Mouse (Mus musculus): ENCODE results near the gene Gstm3.

DNA sequence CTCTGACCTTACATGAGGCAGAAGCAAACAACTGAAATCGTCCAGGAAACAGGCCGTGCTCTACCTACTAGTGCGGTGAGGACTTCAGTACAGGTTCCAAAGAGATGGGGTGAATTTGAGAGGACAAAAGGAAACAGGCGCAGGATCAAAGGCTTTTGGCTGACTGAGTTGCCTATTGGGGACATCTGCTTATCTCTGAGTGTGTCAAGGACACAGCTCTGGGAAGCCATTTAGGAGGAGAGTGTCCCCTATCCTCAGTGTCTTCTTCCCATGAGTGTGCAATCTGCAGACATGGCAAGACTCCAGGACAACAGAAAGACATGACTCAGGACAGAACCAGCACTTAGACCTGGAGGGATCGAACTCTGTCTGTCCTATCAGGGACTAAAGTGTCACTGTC lies 15.4 kb upstream of the Gstm3 start:
- no peak for TF ChIP-seq CTCF (conservative IDR thresholded peaks at IDR 0.05; ENCODE audit: insufficient read depth, insufficient read length, low read depth, low read length)
- TF ChIP-seq POLR2A (IDR thresholded peaks at IDR 0.05; ENCODE audit: low read depth, low read length) = no peak
